Mouse (Mus musculus) bone marrow, adult 2 months (tissue): ENCODE measurements around the gene Selplg.

ENCODE experiments used
- CTCF ChIP-seq: fragments of 200-500 bp; IDR thresholded peaks from 2 replicates; pipeline ENCODE4 v1.5.1; 2011; ENCODE audit warnings: low read length, control low read depth; ENCODE audit not compliant: control insufficient read depth, insufficient read depth
- POLR2A ChIP-seq: fragments of 200-500 bp; IDR thresholded peaks from 2 replicates; pipeline ENCODE4 v1.6.1; 2011; ENCODE audit warnings: low read depth, mild to moderate bottlenecking, control low read depth, low read length, borderline replicate concordance; ENCODE audit not compliant: control insufficient read depth

DNA sequence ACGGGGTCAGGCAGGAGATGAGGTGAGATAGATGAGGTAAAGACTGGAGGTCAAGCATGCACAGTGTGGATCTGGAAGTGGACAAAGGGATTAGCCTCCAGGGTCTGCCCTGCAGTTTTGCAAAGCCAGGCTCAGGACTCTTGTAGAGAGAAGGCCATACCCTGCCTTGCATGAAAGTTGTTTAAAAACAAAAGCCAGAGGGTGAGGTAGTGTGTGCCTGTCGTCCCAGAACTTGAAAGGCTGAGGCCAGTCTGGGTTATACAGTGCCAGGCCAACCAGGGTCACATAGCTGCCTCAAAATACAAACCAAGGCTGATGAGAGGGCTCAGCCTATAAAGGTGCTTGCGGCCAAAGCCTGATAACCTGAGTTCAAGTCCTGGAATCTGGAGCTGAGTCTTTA, 703 bp downstream of the Selplg start:
- TF ChIP-seq CTCF (no peak), POLR2A (no peak)
